Mouse (Mus musculus): ENCODE data around the gene Riox2.
A peak's percentile ranks its signal among the peaks of the same experiment; 100 is the strongest.

Riox2 gene

GRCm38 (mm10) chr16:59517447-59518219, 46.1 kb downstream of the Riox2 start:
- no peak for ATAC-seq (ENCODE audit: low TSS enrichment)

- no peak for ATAC-seq (ENCODE audit: low TSS enrichment)
Observed at GRCm38 (mm10) chr16:59521752-59522423, 50.3 kb downstream of the Riox2 start.

- ATAC-seq (ENCODE audit: low TSS enrichment) = no peak
Observed at GRCm38 (mm10) chr16:59526939-59527338, 55.4 kb downstream of the Riox2 start.

- no peak for ATAC-seq (ENCODE audit: low TSS enrichment)
Observed at GRCm38 (mm10) chr16:59529570-59529969, 58.0 kb downstream of the Riox2 start.

GRCm38 (mm10) chr16:59531243-59531642, 59.7 kb downstream of the Riox2 start:
- ATAC-seq (ENCODE audit: low TSS enrichment) = no peak

GRCm38 (mm10) chr16:59532561-59532960, 61.0 kb downstream of the Riox2 start:
- no peak for ATAC-seq (ENCODE audit: low TSS enrichment)

- ATAC-seq (ENCODE audit: low TSS enrichment) = no peak
Observed at GRCm38 (mm10) chr16:59534349-59534748, 62.8 kb downstream of the Riox2 start.

- no peak for ATAC-seq (ENCODE audit: low TSS enrichment)
Observed at GRCm38 (mm10) chr16:59535673-59536072, 64.1 kb downstream of the Riox2 start.

- ATAC-seq (ENCODE audit: low TSS enrichment) = 0 out of 2 replicates have a peak, but pooled peaks have one; percentile 38
Observed at GRCm38 (mm10) chr16:59540944-59541343, 69.4 kb downstream of the Riox2 start.

- ATAC-seq (ENCODE audit: low TSS enrichment) = 0 out of 2 replicates have a peak, but pooled peaks have one; percentile 41
Observed at GRCm38 (mm10) chr16:59541382-59541781, 69.8 kb downstream of the Riox2 start.
